Mouse (Mus musculus): ENCODE measurements around the gene Prkch. TPM values are rescaled to one million over a fixed set of nuclear protein-coding genes. Genes with fewer than 3 reads are reported as not detected.
"Not testable (repeated sequence)": the region's sequence is repeated elsewhere in the genome, so short reads cannot be mapped to it uniquely, and the experiment has no call there.

The Prkch gene
- polyA plus RNA-seq, 1 experiment from 2014 or later = 9.2 TPM

DNA sequence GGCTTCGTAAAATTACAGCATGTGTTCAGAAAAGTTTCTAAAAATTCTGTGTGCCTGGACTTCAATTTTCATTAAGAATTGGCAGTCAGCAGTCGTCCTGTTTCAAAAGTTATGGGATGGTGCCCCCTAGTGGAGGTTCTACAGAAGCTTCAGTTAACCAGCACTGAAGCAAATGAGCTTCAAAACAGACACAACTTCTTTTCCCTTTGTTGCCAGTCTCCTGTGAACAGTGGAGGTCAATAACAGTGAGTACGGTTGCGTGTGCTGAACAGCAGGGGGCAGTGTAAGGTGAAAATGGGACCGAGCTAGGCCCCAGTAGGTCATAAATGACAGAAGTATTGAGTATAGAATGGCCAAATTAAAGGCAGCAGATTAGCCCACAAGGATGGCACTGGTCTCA, 30.4 kb upstream of the Prkch start:
- Histone ChIP-seq H3K4me2 (no peak overlapping the region), H3K4me1 (no peaks in the 10 kb centered on the region), H3K9ac (replicated peaks) (no peak overlapping the region), H3K36me3 (no peaks in the 10 kb centered on the region), H3K27ac (replicated peaks) (no peak overlapping the region), H3K27me3 (replicated peaks) (peaks cover 24% of the 10 kb centered on the region), H3K9me3 (replicated peaks) (no peaks in the 10 kb centered on the region), H3K4me3 (replicated peaks) (no peak overlapping the region)
- WGBS = 3% methylated on average over 5 of the region's 5 CpGs
- ATAC-seq (ENCODE audit: low FRiP score) = peak; percentile 63; the same call in 1 of the 2 replicates

DNA sequence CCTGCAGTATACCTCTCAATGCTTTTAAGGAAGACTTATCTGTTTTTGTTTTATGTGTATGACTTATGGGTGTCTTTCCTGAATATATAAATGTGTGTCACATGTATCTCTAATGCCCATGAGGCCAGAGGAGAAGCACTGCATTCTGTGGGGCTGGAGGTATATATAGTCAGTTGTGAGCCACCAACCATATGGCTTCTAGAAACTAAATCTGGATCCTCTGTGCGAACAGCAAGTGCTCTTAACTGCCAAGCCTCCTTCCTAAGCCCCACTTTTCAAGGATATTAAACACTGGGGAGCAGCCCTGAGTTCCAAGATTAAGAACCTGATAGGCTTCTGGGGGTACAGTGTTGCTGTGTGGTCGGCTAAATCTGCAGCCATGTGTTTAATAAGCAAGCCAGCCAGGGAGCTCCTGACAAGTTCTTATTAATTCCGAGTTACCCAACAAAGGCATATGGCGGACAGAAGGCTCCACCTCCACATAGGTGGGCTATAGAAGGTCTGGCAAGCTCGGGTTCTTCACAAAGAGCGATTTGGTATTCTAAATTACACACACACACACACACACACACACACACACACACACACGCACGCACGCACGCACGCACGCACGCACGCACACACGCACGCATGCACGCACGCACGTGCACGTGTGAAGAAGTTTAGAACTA, 25.9 kb upstream of the Prkch start:
- H3K27ac ChIP-seq (replicated peaks) = no peak overlapping the region

DNA sequence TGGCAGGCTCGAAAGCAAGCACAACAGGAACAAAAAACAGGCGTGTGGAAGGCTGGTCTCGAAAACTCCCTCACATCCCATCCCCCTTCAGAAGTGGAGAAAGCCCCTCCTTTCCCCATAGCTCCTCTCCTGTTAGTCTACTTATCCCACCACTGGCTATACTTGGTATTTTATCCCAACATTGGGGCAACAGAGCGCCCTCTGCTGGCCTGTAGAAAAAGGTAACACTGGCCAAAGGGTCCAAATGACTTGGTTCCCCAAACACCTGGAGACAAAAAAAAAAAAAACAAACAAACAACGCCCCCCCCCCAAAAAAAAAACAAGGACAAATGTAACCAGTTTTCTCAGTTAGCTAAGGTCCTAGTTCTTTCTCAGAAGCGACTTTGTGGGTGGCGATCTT, 24.5 kb upstream of the Prkch start:
- no peak overlapping the region for H3K9ac ChIP-seq (replicated peaks)
- H3K9me3 ChIP-seq (replicated peaks) = no peaks in the 10 kb centered on the region
- no peak overlapping the region for H3K27ac ChIP-seq (replicated peaks)
- WGBS = 52% methylated on average over 7 of the region's 7 CpGs
- ATAC-seq (ENCODE audit: low FRiP score) = no peak
- H3K36me3 ChIP-seq = no peaks in the 10 kb centered on the region
- no peaks in the 10 kb centered on the region; the same call in 1 of the 2 replicates for H3K4me1 ChIP-seq
- no peak overlapping the region for H3K4me2 ChIP-seq
- no peak overlapping the region for H3K4me3 ChIP-seq (replicated peaks)
- H3K27me3 ChIP-seq (replicated peaks) = no peaks in the 10 kb centered on the region

More for the DNA sequence above, 25.9 kb upstream of the Prkch start:
- Histone ChIP-seq H3K4me1 (no peaks in the 10 kb centered on the region), H3K9me3 (replicated peaks) (no peaks in the 10 kb centered on the region), H3K27me3 (replicated peaks) (no peaks in the 10 kb centered on the region), H3K36me3 (no peaks in the 10 kb centered on the region), H3K4me3 (replicated peaks) (no peak overlapping the region), H3K4me2 (no peak overlapping the region), H3K9ac (replicated peaks) (no peak overlapping the region)
- WGBS = 94% methylated on average over 20 of the region's 20 CpGs
- no peak for ATAC-seq (ENCODE audit: low FRiP score)

DNA sequence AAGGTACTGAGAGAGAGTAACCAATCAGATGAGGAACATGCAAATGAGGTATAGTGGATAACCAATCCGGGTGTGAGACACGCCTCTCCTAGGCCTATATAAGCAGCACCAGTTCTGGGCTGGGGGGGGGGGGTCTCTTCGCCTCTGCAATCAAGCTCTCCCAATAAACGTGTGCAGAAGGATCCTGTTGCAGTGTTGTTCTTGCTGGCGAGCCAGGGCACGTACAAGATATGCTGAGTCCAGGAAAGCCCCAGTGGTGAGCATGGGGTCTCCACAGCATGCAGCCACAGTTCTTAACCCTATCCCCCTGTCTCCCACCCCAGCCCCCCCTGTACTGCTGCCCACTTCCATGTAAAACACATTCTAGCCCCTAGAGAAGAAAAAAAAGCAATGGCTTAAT, 21.5 kb upstream of the Prkch start:
- H3K4me3 ChIP-seq (replicated peaks); H3K4me2 ChIP-seq; H3K4me1 ChIP-seq; ATAC-seq (ENCODE audit: low FRiP score); H3K9me3 ChIP-seq (replicated peaks); H3K27me3 ChIP-seq (replicated peaks); H3K27ac ChIP-seq (replicated peaks); H3K36me3 ChIP-seq; H3K9ac ChIP-seq (replicated peaks): not testable (repeated sequence)
- 80% methylated on average over 6 of the region's 6 CpGs for WGBS

DNA sequence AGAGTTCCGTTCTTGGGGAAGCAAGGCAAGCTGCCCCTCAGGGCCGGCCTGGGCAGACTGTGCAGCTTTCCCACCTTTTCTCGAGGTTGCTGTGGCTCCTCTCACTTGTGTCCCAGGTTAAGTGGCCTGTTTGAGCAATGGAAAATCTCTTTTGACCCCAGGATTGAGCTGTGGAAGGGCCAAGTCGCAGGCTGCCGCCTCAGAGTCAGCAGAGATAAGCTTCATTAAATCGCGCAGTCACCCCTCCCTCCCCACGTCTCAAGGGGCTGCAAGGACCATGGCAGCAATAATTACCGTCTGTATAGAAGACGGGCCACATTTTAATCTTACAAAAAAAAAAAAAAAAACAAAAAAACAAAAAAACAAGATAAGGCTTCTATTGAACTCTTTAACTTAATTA, 20.4 kb upstream of the Prkch start:
- Histone ChIP-seq H3K9ac (replicated peaks) (no peak overlapping the region), H3K4me1 (peaks cover 6% of the 10 kb centered on the region), H3K4me2 (no peak overlapping the region), H3K27ac (replicated peaks) (no peak overlapping the region), H3K9me3 (replicated peaks) (no peaks in the 10 kb centered on the region), H3K4me3 (replicated peaks) (no peak overlapping the region), H3K27me3 (replicated peaks) (peaks cover 3% of the 10 kb centered on the region; the same call in 1 of the 2 replicates), H3K36me3 (no peaks in the 10 kb centered on the region)
- 20% methylated on average over 10 of the region's 10 CpGs for WGBS
- ATAC-seq (ENCODE audit: low FRiP score) = no peak

DNA sequence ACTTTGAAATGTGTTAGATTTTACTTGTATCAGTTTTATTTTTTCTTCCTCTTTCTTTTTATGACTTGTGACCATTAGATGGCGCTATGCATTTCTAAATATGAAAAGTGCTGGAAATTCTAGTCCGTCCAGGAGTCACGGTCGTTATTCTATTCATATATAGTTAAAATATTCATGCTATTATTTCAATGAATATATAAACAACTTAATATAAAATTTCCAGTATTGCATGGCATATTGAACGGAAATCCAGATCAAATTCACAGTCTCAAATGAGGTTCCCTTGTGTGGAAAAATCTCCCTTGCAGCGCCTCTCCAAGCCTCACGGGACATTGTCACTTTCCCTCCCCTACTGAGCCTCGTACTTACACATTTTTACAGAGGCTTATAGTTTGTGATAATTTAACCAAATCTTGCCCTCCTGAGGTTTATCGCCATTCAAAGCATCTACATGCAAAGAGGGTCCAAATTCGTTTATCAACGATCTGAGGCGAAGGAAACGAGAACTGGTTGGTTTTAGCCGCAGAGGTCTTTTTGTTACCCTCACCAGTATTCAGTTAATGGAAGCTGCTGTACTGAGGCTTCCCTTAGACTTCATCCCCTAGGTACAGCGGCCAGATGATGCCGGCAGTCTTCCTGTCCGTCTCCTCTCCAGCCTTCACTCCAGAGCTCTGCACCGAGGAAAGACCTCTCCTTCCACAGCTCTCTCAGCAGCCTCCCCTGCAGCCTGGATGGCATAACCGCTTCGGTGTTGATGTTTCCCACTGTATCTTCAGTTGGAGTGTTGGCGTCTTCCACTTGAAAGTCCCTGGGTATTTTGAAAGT, 19.6 kb upstream of the Prkch start:
- WGBS = 17% methylated on average over 21 of the region's 21 CpGs
- Histone ChIP-seq H3K4me2 (peak overlapping the region; percentile 60), H3K4me3 (replicated peaks) (peak overlapping the region; percentile 40), H3K4me1 (peaks cover 6% of the 10 kb centered on the region), H3K9ac (replicated peaks) (peak overlapping the region; percentile 42; the same call in 1 of the 2 replicates), H3K27me3 (replicated peaks) (peaks cover 3% of the 10 kb centered on the region; the same call in 1 of the 2 replicates), H3K27ac (replicated peaks) (0 out of 2 replicates have a peak overlapping the region, but pooled peaks have one; percentile 18), H3K36me3 (no peaks in the 10 kb centered on the region), H3K9me3 (replicated peaks) (no peaks in the 10 kb centered on the region)
- ATAC-seq (ENCODE audit: low FRiP score) = peak; percentile 57; the same call in 1 of the 2 replicates

DNA sequence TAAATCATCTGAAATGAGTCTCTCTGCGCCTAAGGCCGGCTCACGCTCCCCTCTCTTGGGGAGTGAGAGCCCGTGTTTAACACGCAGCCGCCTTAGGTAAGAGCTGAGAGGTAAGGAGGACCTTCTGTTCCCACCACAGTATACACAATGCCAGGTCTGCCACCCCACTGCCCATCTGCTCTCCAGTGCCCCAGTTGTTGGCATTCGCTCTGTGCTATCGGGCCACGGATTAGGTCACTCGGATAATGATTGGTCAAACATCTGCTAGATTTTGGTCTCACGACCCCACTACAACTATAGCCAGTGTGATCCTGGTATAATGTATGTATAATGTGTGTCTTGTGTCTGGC, 19.0 kb upstream of the Prkch start:
- H3K4me2 ChIP-seq = peak overlapping the region; percentile 60
- H3K9ac ChIP-seq (replicated peaks) = peak overlapping the region; percentile 42; the same call in 1 of the 2 replicates
- no peaks in the 10 kb centered on the region for H3K36me3 ChIP-seq
- peaks cover 6% of the 10 kb centered on the region for H3K4me1 ChIP-seq
- peak overlapping the region; percentile 40 for H3K4me3 ChIP-seq (replicated peaks)
- 67% methylated on average over 11 of the region's 11 CpGs for WGBS
- ATAC-seq (ENCODE audit: low FRiP score) = no peak
- H3K9me3 ChIP-seq (replicated peaks) = no peaks in the 10 kb centered on the region
- H3K27ac ChIP-seq (replicated peaks) = no peak overlapping the region
- H3K27me3 ChIP-seq (replicated peaks) = peaks cover 3% of the 10 kb centered on the region; the same call in 1 of the 2 replicates

DNA sequence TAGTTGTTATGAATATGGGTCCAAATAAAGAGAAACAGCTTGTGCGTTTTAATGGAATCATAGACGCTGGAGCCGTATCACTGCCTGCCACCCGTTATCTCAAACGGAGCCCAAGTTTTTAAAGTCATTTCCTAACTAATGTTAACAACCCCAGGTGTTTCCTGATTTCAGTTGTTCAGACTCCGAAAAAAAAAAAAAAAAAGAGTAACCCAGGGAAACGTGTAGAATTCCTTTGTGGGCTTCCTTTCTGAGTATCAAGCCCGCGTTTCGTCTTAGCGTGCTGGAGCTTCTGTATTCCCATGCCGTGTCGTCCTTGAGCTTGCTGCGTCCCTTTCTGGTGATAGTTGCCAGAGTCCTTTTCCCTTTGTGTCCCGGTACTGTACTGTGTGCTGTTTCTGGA, 10.0 kb upstream of the Prkch start:
- Histone ChIP-seq H3K36me3 (no peaks in the 10 kb centered on the region), H3K9ac (replicated peaks) (no peak overlapping the region), H3K4me1 (no peaks in the 10 kb centered on the region), H3K4me3 (replicated peaks) (no peak overlapping the region), H3K27me3 (replicated peaks) (peaks cover 2% of the 10 kb centered on the region; the same call in 1 of the 2 replicates), H3K4me2 (no peak overlapping the region), H3K27ac (replicated peaks) (no peak overlapping the region), H3K9me3 (replicated peaks) (no peaks in the 10 kb centered on the region)
- no peak for ATAC-seq (ENCODE audit: low FRiP score)
- 73% methylated on average over 15 of the region's 15 CpGs for WGBS

DNA sequence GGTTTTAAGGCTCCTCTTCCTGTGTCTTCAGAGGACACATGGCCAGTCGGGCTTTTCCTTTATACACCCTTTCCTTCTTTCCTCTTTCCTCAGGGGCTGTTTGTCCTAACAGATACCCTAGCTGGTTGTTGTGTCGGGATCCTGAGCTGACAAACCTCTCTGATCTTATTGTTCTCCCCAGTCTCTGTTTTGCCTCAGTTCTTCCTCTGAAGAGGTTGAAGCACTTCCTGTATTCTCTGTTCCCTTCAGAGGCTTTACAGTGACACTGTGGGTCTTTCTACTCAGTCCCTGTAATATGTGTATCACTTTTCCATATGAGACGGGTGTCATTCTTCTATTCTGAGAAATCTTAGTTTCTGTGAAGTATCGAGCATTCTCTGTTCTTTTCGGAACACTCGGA, 6.5 kb upstream of the Prkch start:
- H3K4me1 ChIP-seq = no peaks in the 10 kb centered on the region
- no peak overlapping the region for H3K4me3 ChIP-seq (replicated peaks)
- H3K9ac ChIP-seq (replicated peaks) = no peak overlapping the region
- H3K27me3 ChIP-seq (replicated peaks) = peaks cover 9% of the 10 kb centered on the region
- no peak for ATAC-seq (ENCODE audit: low FRiP score)
- no peaks in the 10 kb centered on the region for H3K9me3 ChIP-seq (replicated peaks)
- 77% methylated on average over 6 of the region's 6 CpGs for WGBS
- no peaks in the 10 kb centered on the region for H3K36me3 ChIP-seq
- H3K27ac ChIP-seq (replicated peaks) = no peak overlapping the region
- no peak overlapping the region for H3K4me2 ChIP-seq

DNA sequence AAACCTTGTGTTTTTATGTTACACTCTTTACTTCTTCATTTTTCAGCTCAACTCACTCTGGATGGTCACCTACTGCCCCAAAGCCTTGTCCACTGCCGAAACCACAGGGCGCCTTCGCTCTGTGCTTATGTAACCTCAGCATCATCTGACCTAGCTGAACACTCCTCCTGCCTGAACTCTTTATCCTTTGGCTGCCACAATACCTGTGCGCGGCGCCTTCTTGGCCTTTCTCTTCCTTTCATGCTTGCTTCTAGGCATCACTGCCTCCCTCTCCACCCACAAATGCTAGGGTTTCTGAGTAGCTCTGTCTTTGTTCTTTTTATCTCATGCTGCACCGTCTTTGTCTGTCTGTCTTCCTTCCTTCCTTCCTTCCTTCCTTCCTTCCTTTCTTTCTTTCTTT, 3.8 kb upstream of the Prkch start:
- no peak overlapping the region for H3K4me3 ChIP-seq (replicated peaks)
- H3K36me3 ChIP-seq = no peaks in the 10 kb centered on the region
- no peak overlapping the region for H3K27ac ChIP-seq (replicated peaks)
- no peak for ATAC-seq (ENCODE audit: low FRiP score)
- H3K9ac ChIP-seq (replicated peaks) = no peak overlapping the region
- peaks cover 20% of the 10 kb centered on the region for H3K27me3 ChIP-seq (replicated peaks)
- H3K4me1 ChIP-seq = peaks cover 16% of the 10 kb centered on the region
- no peak overlapping the region for H3K4me2 ChIP-seq
- 90% methylated on average over 7 of the region's 7 CpGs for WGBS
- no peaks in the 10 kb centered on the region for H3K9me3 ChIP-seq (replicated peaks)

DNA sequence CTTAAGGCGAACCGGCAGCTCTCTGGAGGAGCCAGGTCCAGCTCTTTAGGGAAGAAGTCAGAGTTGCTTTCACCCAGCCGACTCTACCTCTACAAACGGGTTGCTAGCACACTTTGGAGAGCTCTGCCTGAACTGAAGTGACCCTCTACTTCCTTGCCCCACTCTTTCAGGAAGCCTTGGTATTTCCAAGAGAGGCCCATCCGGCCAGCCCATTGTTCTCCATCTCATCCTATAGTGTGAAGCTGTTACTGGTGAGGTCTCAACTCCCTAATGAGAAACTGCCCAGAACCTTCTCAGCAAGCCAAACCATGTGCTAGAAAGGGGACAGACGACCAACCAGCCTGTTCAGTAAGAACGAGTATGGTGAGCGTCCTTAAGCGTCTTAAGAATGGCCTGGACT, 1.3 kb upstream of the Prkch start:
- Histone ChIP-seq H3K4me1 (peaks cover 22% of the 10 kb centered on the region), H3K9me3 (replicated peaks) (no peaks in the 10 kb centered on the region), H3K27ac (replicated peaks) (0 out of 2 replicates have a peak overlapping the region, but pooled peaks have one; percentile 75), H3K4me3 (replicated peaks) (no peak overlapping the region), H3K36me3 (no peaks in the 10 kb centered on the region), H3K27me3 (replicated peaks) (peaks cover 33% of the 10 kb centered on the region), H3K4me2 (no peak overlapping the region), H3K9ac (replicated peaks) (no peak overlapping the region)
- no peak for ATAC-seq (ENCODE audit: low FRiP score)
- WGBS = 79% methylated on average over 9 of the region's 9 CpGs
